Mouse (Mus musculus) bone marrow, adult 2 months (tissue): ENCODE measurements around the gene Gpkow. TPM values are rescaled to one million over a fixed set of nuclear protein-coding genes. Genes with fewer than 3 reads are reported as not detected.

ENCODE experiments used
- H3K27ac ChIP-seq: fragments of 200-500 bp; 2 replicates; pipeline ENCODE4 v1.5.1; 2012; ENCODE audit warnings: low read depth, mild to moderate bottlenecking, control low read depth, inconsistent platforms, low read length; ENCODE audit not compliant: control insufficient read depth, poor library complexity, insufficient read depth
- H3K4me1 ChIP-seq: fragments of 200-500 bp; 2 replicates; pipeline ENCODE4 v1.6.1; 2011; ENCODE audit warnings: low read length; ENCODE audit not compliant: control insufficient read depth, insufficient read depth
- H3K4me3 ChIP-seq: fragments of 200-500 bp; replicated peaks from 2 replicates; pipeline ENCODE3; 2011; ENCODE audit warnings: mild to moderate bottlenecking, low read depth, low read length, control low read depth; ENCODE audit not compliant: control insufficient read depth
- CTCF ChIP-seq: fragments of 200-500 bp; IDR thresholded peaks from 2 replicates; pipeline ENCODE4 v1.5.1; 2011; ENCODE audit warnings: low read length, control low read depth; ENCODE audit not compliant: control insufficient read depth, insufficient read depth
- POLR2A ChIP-seq: fragments of 200-500 bp; IDR thresholded peaks from 2 replicates; pipeline ENCODE4 v1.6.1; 2011; ENCODE audit warnings: low read depth, mild to moderate bottlenecking, control low read depth, low read length, borderline replicate concordance; ENCODE audit not compliant: control insufficient read depth
- WGBS: fragments of 180-500 bp; shearing (Covaris S2); methylation state at CpG from one replicate; pipeline ENCODE4 v1.1.7; 2018; 5-methylcytosine and 5-hydroxymethylcytosine counted together
- polyA plus RNA-seq: library from polyadenylated mRNA; stranded (reverse); fragments of >200 nt; gene quantifications from 2 replicates; pipeline ENCODE4 v1.2.4, GENCODE M21; 2011; ENCODE audit warnings: low replicate concordance; ENCODE audit not compliant: missing spikeins, insufficient read depth, insufficient read length

The Gpkow gene
- polyA plus RNA-seq, 1 experiment: 19.1 TPM

- Histone ChIP-seq H3K27ac (peak within 1 kb of the TSS; percentile 92), H3K4me1 (no peaks in the 10 kb centered on the region), H3K4me3 (peak within 1 kb of the TSS; percentile 99)
- TF ChIP-seq POLR2A (no peak), CTCF (no peak)
- 13% methylated on average over 22 of the region's 22 CpGs for WGBS
These were observed 24.8 kb downstream of the Gpkow start, which contains the start of gene Gm45208 for GRCm38 (mm10) chrX:7721514-7722281. Gene Gm45208, plus strand, starts transcription at chrX:7722245.

GRCm38 (mm10) chrX:7722282-7722611, 25.3 kb downstream of the Gpkow start:
- 14% methylated on average over 11 of the region's 11 CpGs for WGBS
- peak overlapping the region; percentile 92 for H3K27ac ChIP-seq
- peak overlapping the region; percentile 99 for H3K4me3 ChIP-seq
- TF ChIP-seq POLR2A (peak; percentile 38; the same call in 1 of the 2 replicates), CTCF (no peak)
- no peaks in the 10 kb centered on the region for H3K4me1 ChIP-seq

GRCm38 (mm10) chrX:7722691-7723090, 25.8 kb downstream of the Gpkow start:
- Histone ChIP-seq H3K27ac (no peak overlapping the region; the same call in 1 of the 2 replicates), H3K4me1 (no peaks in the 10 kb centered on the region), H3K4me3 (peak overlapping the region; percentile 99)
- TF ChIP-seq POLR2A (no peak), CTCF (no peak)
- WGBS: 9% methylated on average over 4 of the region's 4 CpGs

- Histone ChIP-seq H3K27ac (no peak overlapping the region), H3K4me3 (no peak overlapping the region), H3K4me1 (no peaks in the 10 kb centered on the region; the same call in 1 of the 2 replicates)
- TF ChIP-seq POLR2A: no peak
- no peak for TF ChIP-seq CTCF
- WGBS: 80% methylated on average over 7 of the region's 7 CpGs
These were observed 27.2 kb downstream of the Gpkow start for GRCm38 (mm10) chrX:7724135-7724534.

GRCm38 (mm10) chrX:7725841-7726240, 28.9 kb downstream of the Gpkow start:
- Histone ChIP-seq H3K27ac (no peak overlapping the region), H3K4me1 (no peaks in the 10 kb centered on the region; the same call in 1 of the 2 replicates), H3K4me3 (no peak overlapping the region)
- TF ChIP-seq CTCF (no peak), POLR2A (no peak)
- 90% methylated on average over 12 of the region's 12 CpGs for whole genome bisulfite sequencing

- Histone ChIP-seq H3K4me1 (no peaks in the 10 kb centered on the region; the same call in 1 of the 2 replicates), H3K4me3 (no peak overlapping the region), H3K27ac (no peak overlapping the region)
- TF ChIP-seq CTCF (no peak), POLR2A (no peak)
- 76% methylated on average over 13 of the region's 13 CpGs for WGBS
These were observed 30.2 kb downstream of the Gpkow start for GRCm38 (mm10) chrX:7727176-7727575.

GRCm38 (mm10) chrX:7728215-7728921, 31.4 kb downstream of the Gpkow start, which contains the start of gene Praf2:
Gene Praf2, plus strand, starts transcription at chrX:7728439.
- 13% methylated on average over 42 of the region's 42 CpGs for WGBS
- H3K4me1 ChIP-seq: no peaks in the 10 kb centered on the region; the same call in 1 of the 2 replicates
- peak within 1 kb of the TSS; percentile 27; the same call in 1 of the 2 replicates for H3K27ac ChIP-seq
- TF ChIP-seq POLR2A (no peak), CTCF (no peak)
- H3K4me3 ChIP-seq: peak within 1 kb of the TSS; percentile 76

GRCm38 (mm10) chrX:7728922-7729265, 32.0 kb downstream of the Gpkow start:
- TF ChIP-seq CTCF (no peak), POLR2A (no peak)
- WGBS: 40% methylated on average over 4 of the region's 4 CpGs
- Histone ChIP-seq H3K4me3 (no peak overlapping the region), H3K4me1 (no peaks in the 10 kb centered on the region; the same call in 1 of the 2 replicates), H3K27ac (no peak overlapping the region)
